Mouse (Mus musculus) G1E (cell line): ENCODE measurements at regions not wholly inside any gene's neighbourhood (a gene's known extent, or its start where the extent isn't known, plus 50 kb on each side); places are given as distances from the start of the nearest gene placed in this dataset.

Experiments
- ATAC-seq: 2 replicates; pipeline ENCODE4 v1.8.0; 2016; ENCODE audit warnings: mild to moderate bottlenecking; ENCODE audit not compliant: insufficient number of reproducible peaks, poor library complexity, low FRiP score, severe bottlenecking; ENCODE audit errors: extremely low read depth
- DNase-seq: peaks from one replicate; pipeline ENCODE4 v3.0.0; 2012; ENCODE audit warnings: low spot score
- H3K27me3 ChIP-seq: 2 replicates; pipeline ENCODE4 v1.6.1; 2012; ENCODE audit warnings: mild to moderate bottlenecking, low read length, inconsistent platforms; ENCODE audit not compliant: insufficient read depth
- H3K36me3 ChIP-seq: replicated peaks from 2 replicates; pipeline ENCODE3; 2012; ENCODE audit warnings: mild to moderate bottlenecking, inconsistent platforms
- H3K4me1 ChIP-seq: 2 replicates; pipeline ENCODE4 v1.6.1; 2012; ENCODE audit warnings: low read depth, low read length, inconsistent platforms, mixed read lengths; ENCODE audit not compliant: insufficient read depth
- H3K4me3 ChIP-seq: 2 replicates; pipeline ENCODE4 v1.5.1; 2012; ENCODE audit warnings: low read depth, mild to moderate bottlenecking, inconsistent platforms, low read length, moderate library complexity, mixed read lengths
- H3K9me3 ChIP-seq: replicated peaks from 2 replicates; pipeline ENCODE4 v1.6.1; 2012; ENCODE audit warnings: inconsistent platforms
- CTCF ChIP-seq: IDR thresholded peaks from 2 replicates; pipeline ENCODE4 v1.5.1; 2012; ENCODE audit warnings: low read depth, low read length, inconsistent platforms, mixed read lengths
- GATA1 ChIP-seq: IDR thresholded peaks from 2 replicates; pipeline ENCODE4 v1.6.1; 2012; ENCODE audit warnings: borderline replicate concordance, low read length, inconsistent platforms, mixed read lengths
- GATA2 ChIP-seq: IDR thresholded peaks from 2 replicates; pipeline ENCODE4 v1.6.1; 2012; ENCODE audit warnings: low read depth, low read length, inconsistent platforms, borderline replicate concordance
- POLR2AphosphoS5 ChIP-seq: IDR thresholded peaks from 2 replicates; pipeline ENCODE4 v1.6.1; 2012; ENCODE audit warnings: low read depth, low read length, inconsistent platforms; ENCODE audit not compliant: insufficient replicate concordance
- TAL1 ChIP-seq: conservative IDR thresholded peaks from 2 replicates; pipeline ENCODE4 v1.6.1; 2012; ENCODE audit warnings: low read depth, low read length, inconsistent platforms, mixed read lengths

GRCm38 (mm10) chr7:68975580-68975894 lies 226.5 kb upstream of the Arrdc4 start:
- no peaks in the 10 kb centered on the region for H3K27me3 ChIP-seq
- no peak overlapping the region for H3K4me3 ChIP-seq
- DNase-seq (no peak), ATAC-seq (no peak)
- 0 out of 2 replicates have a peak, but pooled peaks cover 7% of the 10 kb centered on the region for H3K9me3 ChIP-seq
- TF ChIP-seq GATA1, result no peak
- TF ChIP-seq TAL1, result no peak
- no peak for TF ChIP-seq CTCF
- no peak for TF ChIP-seq POLR2AphosphoS5
- no peak for TF ChIP-seq GATA2
- no peaks in the 10 kb centered on the region for H3K4me1 ChIP-seq
- H3K36me3 ChIP-seq, result no peaks in the 10 kb centered on the region

- no peak for TF ChIP-seq TAL1
- no peak for TF ChIP-seq GATA1
- TF ChIP-seq CTCF, result no peak
- no peak for TF ChIP-seq POLR2AphosphoS5
- no peak for TF ChIP-seq GATA2
- no peak for ATAC-seq
- H3K36me3 ChIP-seq, result no peaks in the 10 kb centered on the region
- H3K4me3 ChIP-seq, result no peak overlapping the region
- H3K4me1 ChIP-seq, result no peaks in the 10 kb centered on the region
- H3K27me3 ChIP-seq, result no peaks in the 10 kb centered on the region
- H3K9me3 ChIP-seq, result 0 out of 2 replicates have a peak, but pooled peaks cover 7% of the 10 kb centered on the region
- DNase-seq, result no peak
Measured at GRCm38 (mm10) chr7:68974761-68975579, 225.9 kb upstream of the Arrdc4 start.

- Histone ChIP-seq H3K36me3 (no peaks in the 10 kb centered on the region), H3K27me3 (no peaks in the 10 kb centered on the region), H3K9me3 (peaks cover 11% of the 10 kb centered on the region), H3K4me1 (no peaks in the 10 kb centered on the region), H3K4me3 (no peak overlapping the region)
- ATAC-seq (no peak), DNase-seq (no peak)
- no peak for TF ChIP-seq GATA2
- no peak for TF ChIP-seq POLR2AphosphoS5
- no peak for TF ChIP-seq TAL1
- no peak for TF ChIP-seq CTCF
- TF ChIP-seq GATA1, result no peak
Measured at GRCm38 (mm10) chr7:68945886-68946863, 197.1 kb upstream of the Arrdc4 start.

- DNase-seq, result no peak
- no peaks in the 10 kb centered on the region for H3K27me3 ChIP-seq
- no peak overlapping the region for H3K4me3 ChIP-seq
- H3K36me3 ChIP-seq, result no peaks in the 10 kb centered on the region
- TF ChIP-seq TAL1, result no peak
- TF ChIP-seq GATA1, result no peak
- no peak for TF ChIP-seq CTCF
- no peak for TF ChIP-seq POLR2AphosphoS5
- no peak for ATAC-seq
- no peaks in the 10 kb centered on the region for H3K4me1 ChIP-seq
- peaks cover 12% of the 10 kb centered on the region for H3K9me3 ChIP-seq
Measured at GRCm38 (mm10) chr7:68930627-68931334, 181.7 kb upstream of the Arrdc4 start.

- H3K27me3 ChIP-seq, result no peaks in the 10 kb centered on the region
- peaks cover 16% of the 10 kb centered on the region for H3K9me3 ChIP-seq
- no peaks in the 10 kb centered on the region for H3K36me3 ChIP-seq
- ATAC-seq (no peak), DNase-seq (no peak)
- TF ChIP-seq POLR2AphosphoS5, result no peak
- no peak for TF ChIP-seq GATA2
- no peak for TF ChIP-seq TAL1
- TF ChIP-seq CTCF, result no peak
- TF ChIP-seq GATA1, result no peak
- H3K4me3 ChIP-seq, result no peak overlapping the region
- H3K4me1 ChIP-seq, result no peaks in the 10 kb centered on the region
Measured at GRCm38 (mm10) chr7:68929669-68930068, 180.6 kb upstream of the Arrdc4 start.

- H3K4me3 ChIP-seq, result no peak overlapping the region
- no peak for TF ChIP-seq GATA2
- no peak for TF ChIP-seq POLR2AphosphoS5
- TF ChIP-seq GATA1, result no peak
- no peak for TF ChIP-seq TAL1
- H3K36me3 ChIP-seq, result no peaks in the 10 kb centered on the region
- H3K27me3 ChIP-seq, result no peaks in the 10 kb centered on the region
- DNase-seq, result no peak
- ATAC-seq, result no peak
- H3K9me3 ChIP-seq, result peaks cover 19% of the 10 kb centered on the region
- H3K4me1 ChIP-seq, result no peaks in the 10 kb centered on the region
Measured at GRCm38 (mm10) chr7:68925640-68926039, 176.6 kb upstream of the Arrdc4 start.
